Mouse (Mus musculus) telencephalon, adult 2 months (tissue): ENCODE results near the gene Gm10130.
"Not testable (repeated sequence)": the region's sequence is repeated elsewhere in the genome, so short reads cannot be mapped to it uniquely, and the experiment has no call there.

Source experiments
- DNase-seq: peaks from one replicate; pipeline ENCODE4 v3.0.0-alpha.2; 2011; ENCODE audit warnings: low read depth, low spot score

Gm10130 gene

GRCm38 (mm10) chr2:150323402-150323801, at the start of gene Gm10130:
Gene Gm10130, plus strand, starts transcription at chr2:150323702.
- no peak for DNase-seq

GRCm38 (mm10) chr2:150293669-150294068, 29.8 kb upstream of the Gm10130 start:
- DNase-seq, result no peak

GRCm38 (mm10) chr2:150299096-150299495, 24.4 kb upstream of the Gm10130 start:
- DNase-seq, result no peak

DNA sequence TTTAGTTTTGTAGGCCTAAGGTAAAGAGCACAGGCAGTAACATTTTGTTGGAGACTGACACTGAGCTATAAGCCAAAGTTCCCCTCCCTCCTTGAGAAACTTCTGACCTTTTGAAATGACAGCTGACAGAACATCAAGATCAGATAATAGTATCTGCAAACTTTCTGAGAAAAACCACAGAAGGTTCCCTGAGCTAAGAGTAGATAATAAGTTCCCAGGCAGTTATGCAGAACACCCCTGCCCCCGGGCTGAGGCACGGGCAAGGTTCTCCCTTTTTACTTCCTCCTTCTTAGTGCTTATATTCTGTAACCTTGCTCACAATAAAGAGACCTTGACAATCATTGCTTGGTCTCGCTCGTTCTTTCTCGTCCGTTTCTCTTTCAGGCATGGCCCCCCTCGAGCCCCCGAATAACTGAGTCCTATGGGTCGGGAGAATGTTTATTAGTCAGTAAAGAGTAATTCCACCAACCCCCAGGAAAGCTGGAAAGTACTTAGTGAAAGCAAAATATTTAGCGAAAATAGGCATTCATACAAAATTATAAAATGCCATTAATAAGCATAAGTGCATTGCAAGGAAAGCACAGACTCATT, 16.2 kb upstream of the Gm10130 start:
- DNase-seq, result no peak

DNA sequence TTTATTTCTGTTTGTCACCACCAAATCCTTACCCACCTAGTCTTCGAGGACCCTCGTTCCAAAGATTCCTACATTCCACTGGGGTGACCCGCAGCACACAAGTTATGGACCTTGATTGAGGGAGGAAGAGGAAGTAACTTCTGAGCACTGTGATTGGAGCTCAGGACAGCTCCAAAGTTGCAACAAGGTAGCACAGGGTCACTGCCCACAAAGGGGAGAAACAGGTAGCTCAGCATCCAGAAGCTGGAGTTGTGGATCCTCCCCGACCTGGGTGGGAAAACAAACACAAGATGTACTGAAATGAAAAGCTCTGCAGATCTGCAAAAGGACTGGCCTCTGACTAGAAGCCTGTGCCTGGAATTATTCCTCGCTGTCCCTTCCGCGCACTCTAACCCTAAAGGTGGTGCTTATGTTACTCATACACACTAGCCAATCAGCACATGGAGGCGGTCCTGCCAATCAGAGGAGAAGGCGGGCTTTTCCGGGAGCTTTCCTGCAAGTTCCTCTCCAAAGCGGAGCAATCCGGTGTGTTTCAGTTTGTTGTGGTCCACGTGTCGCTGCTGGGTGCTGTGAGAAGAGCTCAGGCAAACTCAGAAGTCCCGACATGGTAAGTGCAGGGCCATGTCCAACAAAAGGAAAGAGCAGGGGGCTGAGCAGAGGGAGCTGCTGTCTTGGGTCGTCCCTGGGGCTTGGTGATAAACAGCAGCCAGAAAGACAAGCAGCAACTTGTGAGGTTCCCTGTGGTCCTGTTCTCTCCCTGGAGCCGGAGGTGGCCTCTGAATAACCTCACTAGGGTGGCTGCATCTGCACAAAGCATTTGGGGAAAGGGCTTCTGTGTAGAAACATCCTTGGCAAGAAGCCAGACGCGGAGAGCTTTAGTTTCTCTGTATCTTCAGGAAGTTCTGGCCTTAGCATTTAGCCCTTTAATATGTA, 12.3 kb upstream of the Gm10130 start:
- peak; percentile 71 for DNase-seq

- DNase-seq, result no peak
These were observed 7.4 kb upstream of the Gm10130 start for GRCm38 (mm10) chr2:150316140-150316539.

DNA sequence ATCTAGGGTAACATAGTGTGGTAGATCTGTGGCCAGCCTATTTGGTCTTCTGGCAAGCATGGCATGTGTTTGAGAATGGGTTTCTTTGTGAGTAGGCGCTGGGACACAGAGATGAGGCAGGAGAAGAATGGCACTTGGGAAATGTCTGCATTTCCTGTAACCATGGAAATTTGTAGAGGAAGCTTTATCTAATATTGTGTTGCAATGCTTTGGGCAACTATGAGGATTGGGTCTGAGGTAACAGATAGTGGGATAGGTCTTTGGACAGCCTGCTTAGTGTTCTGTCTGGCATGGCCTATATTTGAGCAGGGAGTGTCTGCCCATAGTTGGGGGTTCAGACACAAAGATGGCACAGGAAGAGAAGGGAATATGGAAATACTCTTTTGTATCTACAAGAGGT, 4.5 kb upstream of the Gm10130 start:
- DNase-seq, result no peak

- DNase-seq, result not testable (repeated sequence)
These were observed 33.6 kb downstream of the Gm10130 start for GRCm38 (mm10) chr2:150357136-150357535.

GRCm38 (mm10) chr2:150362113-150362877, 38.8 kb downstream of the Gm10130 start, which contains the start of gene 3300002I08Rik:
Gene 3300002I08Rik, minus strand, starts transcription at chr2:150362765.
- peak; percentile 87 for DNase-seq

GRCm38 (mm10) chr2:150362878-150363229, 39.4 kb downstream of the Gm10130 start:
- no peak for DNase-seq

DNA sequence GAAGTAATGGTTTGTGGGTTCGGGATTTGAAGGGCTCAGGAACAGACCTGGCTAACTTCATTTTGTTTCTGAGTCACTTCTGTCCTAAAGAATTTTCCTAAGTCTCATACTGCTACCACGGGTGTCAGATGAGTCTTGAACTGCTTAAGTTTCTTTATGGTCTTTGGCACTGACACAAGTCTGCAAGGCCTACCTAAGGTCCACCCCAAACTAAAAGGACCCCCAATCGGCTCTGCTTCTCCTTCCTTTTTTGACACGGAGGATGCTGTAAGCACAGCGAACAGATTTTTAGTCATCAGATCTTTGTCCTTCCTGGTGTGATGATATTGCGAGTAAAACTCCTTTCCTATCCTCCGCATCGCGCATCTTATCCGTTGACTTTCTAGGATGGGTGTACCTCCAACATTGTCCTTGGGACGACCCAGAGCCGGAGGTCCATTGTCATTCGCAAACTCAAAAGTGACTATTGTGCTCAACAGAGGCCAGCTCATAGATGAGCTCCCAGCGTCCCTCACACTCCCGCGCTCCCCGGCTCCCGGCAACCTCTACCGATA, 62.1 kb downstream of the Gm10130 start:
- DNase-seq, result not testable (repeated sequence)

DNA sequence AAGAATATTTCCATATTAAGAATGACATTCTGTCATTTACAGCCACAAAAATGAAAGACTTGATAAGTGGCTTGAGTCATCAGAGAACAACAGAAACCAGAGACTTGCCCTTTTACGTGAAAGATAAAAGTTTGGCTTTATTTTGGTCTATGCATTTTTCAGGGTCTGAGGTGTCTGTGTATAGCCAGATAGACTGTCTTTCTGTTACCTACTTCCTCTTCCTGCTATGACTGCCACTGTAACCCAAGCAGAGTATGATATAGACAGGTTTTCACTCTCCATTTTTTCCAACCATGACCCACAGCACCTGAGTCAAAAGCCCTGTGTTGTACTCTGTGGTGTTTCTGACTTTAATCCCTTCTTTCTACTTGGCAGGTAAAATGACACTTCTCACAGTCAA, 66.7 kb downstream of the Gm10130 start:
- no peak for DNase-seq

DNA sequence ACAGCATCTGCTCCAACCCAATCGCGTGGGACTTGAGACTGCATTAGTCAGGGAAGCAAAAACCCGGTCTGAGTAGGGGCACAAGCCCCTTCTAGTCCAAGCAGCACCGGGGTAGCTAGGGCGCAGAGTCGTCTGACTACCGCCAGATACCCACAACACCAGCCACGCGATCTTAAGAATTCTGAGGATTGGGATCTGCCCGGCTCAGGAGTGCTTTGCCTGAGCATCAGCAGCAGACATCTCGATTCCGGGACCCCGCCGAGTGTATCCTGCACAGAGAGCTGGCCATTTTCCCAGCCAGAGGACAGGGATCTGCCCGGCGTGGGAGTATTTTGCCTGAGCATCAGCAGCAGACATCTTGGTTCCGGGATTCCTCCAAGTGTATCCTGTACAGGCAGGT, 88.6 kb downstream of the Gm10130 start:
- not testable (repeated sequence) for DNase-seq
